In the genomic region with DNA sequence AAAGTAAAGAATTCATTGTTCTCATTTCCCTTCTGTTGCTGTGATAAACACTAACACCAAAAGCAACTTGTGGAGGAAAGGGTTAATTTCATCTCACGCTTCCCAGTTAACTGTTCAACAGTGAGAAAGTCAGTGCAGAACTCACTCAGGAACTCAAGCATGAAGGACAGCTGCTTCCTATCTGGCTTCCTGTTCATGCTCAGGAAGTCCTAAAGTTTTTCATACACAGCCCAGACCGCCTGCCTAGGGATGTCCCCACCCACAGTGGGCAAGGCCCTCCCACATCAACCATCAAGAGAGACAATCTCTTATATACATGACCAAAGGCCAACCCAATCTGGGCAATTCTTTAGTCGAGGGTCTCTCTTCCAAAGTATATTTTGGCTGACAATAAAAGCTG, we compare ENCODE assay signal across 30 mouse cellular contexts. TPM values are rescaled to one million over a fixed set of nuclear protein-coding genes. Genes with fewer than 3 reads are reported as not detected.
A peak's percentile ranks its signal among the peaks of the same experiment; 100 is the strongest.
DNase-seq lines count a peak whose midpoint lies in the region; ATAC-seq and TF ChIP-seq lines count a peak whose summit lies in the region.
"Had no signal": no experiment of that assay in that cellular context is flagged by ENCODE, and none has a peak within 500 bp of the region (broad histone marks: within the 10 kb centered on the region; RNA-seq: fewer than 3 reads in every experiment).

No protein-coding gene starts in this region.

- H3K27ac ChIP-seq in intestine, embryonic 15.5 days = no peak overlapping the region
- H3K27ac ChIP-seq in intestine, postnatal 0 days (ENCODE audit: low read depth, low read length) = no peak overlapping the region
- H3K27ac ChIP-seq in ES-Bruce4 (ENCODE audit: insufficient read depth, low read length) = peak overlapping the region; percentile 100
- no peak overlapping the region for H3K27ac ChIP-seq in midbrain, embryonic 15.5 days
- H3K27ac ChIP-seq: heart, embryonic 13.5 days; hindbrain, embryonic 10.5 days; hindbrain, embryonic 15.5 days; liver, embryonic 15.5 days; neural tube, embryonic 12.5 days; stomach, embryonic 15.5 days had no signal

- no peak for TF ChIP-seq CTCF in intestine, postnatal 0 days (IDR thresholded peaks at IDR 0.05; ENCODE audit: low read depth)
- no peak for TF ChIP-seq CTCF in ES-Bruce4 (IDR thresholded peaks at IDR 0.05; ENCODE audit: low read depth, low read length)

- H3K36me3 ChIP-seq in intestine, embryonic 15.5 days = no peaks in the 10 kb centered on the region
- no peaks in the 10 kb centered on the region for H3K36me3 ChIP-seq in intestine, postnatal 0 days (ENCODE audit: control insufficient read depth, insufficient read depth)
- H3K36me3 ChIP-seq in ES-Bruce4 (ENCODE audit: control insufficient read depth, insufficient read depth, low read length, poor library complexity, severe bottlenecking) = no peaks in the 10 kb centered on the region
- no peaks in the 10 kb centered on the region for H3K36me3 ChIP-seq in midbrain, embryonic 15.5 days (replicated peaks)
- H3K36me3 ChIP-seq: heart, embryonic 13.5 days; hindbrain, embryonic 10.5 days; hindbrain, embryonic 15.5 days; liver, embryonic 15.5 days; neural tube, embryonic 12.5 days; stomach, embryonic 15.5 days had no signal

- TF ChIP-seq EP300 in ES-Bruce4 (IDR thresholded peaks at IDR 0.05; ENCODE audit: insufficient read depth, low read depth, low read length) = no peak

- H3K9ac ChIP-seq in intestine, embryonic 15.5 days = no peak overlapping the region
- no peak overlapping the region for H3K9ac ChIP-seq in intestine, postnatal 0 days (ENCODE audit: low read depth, low read length)
- H3K9ac ChIP-seq in ES-Bruce4 (ENCODE audit: low read depth, poor library complexity, severe bottlenecking) = no peak overlapping the region
- no peak overlapping the region for H3K9ac ChIP-seq in midbrain, embryonic 15.5 days
- H3K9ac ChIP-seq: forebrain, postnatal 0 days; heart, embryonic 13.5 days; hindbrain, embryonic 15.5 days; liver, embryonic 15.5 days; neural tube, embryonic 12.5 days; stomach, embryonic 15.5 days had no signal

- H3K9me3 ChIP-seq in intestine, embryonic 15.5 days = no peaks in the 10 kb centered on the region
- H3K9me3 ChIP-seq in intestine, postnatal 0 days (ENCODE audit: control insufficient read depth) = no peaks in the 10 kb centered on the region
- H3K9me3 ChIP-seq in ES-Bruce4 (replicated peaks; ENCODE audit: control insufficient read depth, insufficient read depth, low read length, poor library complexity, severe bottlenecking) = peaks cover 7% of the 10 kb centered on the region
- H3K9me3 ChIP-seq in midbrain, embryonic 15.5 days = no peaks in the 10 kb centered on the region
- H3K9me3 ChIP-seq: heart, embryonic 13.5 days; hindbrain, embryonic 10.5 days; hindbrain, embryonic 15.5 days; liver, embryonic 15.5 days; neural tube, embryonic 12.5 days; stomach, embryonic 15.5 days had no signal

- peak; percentile 16 for DNase-seq in 416B (ENCODE audit: low read depth)
- no peak for DNase-seq in kidney, postnatal 14 days
- DNase-seq in cerebellum, adult 9-10 months = no peak
- DNase-seq: adrenal gland, postnatal 14 days; cerebellum, adult 11 months; cerebellum, adult 9-11 months; forebrain, postnatal 0 days; gastrocnemius, postnatal 10 days; heart, postnatal 14 days; kidney, adult 2 months; layer of hippocampus, postnatal 36 days; liver; lung, postnatal 14 days; right cerebral cortex, postnatal 4 days had no signal

- no peak overlapping the region for H3K4me2 ChIP-seq in intestine, embryonic 15.5 days (replicated peaks)
- no peak overlapping the region for H3K4me2 ChIP-seq in intestine, postnatal 0 days (replicated peaks; ENCODE audit: low read depth)
- no peak overlapping the region for H3K4me2 ChIP-seq in midbrain, embryonic 15.5 days
- H3K4me2 ChIP-seq: heart, embryonic 13.5 days; hindbrain, embryonic 15.5 days; liver, embryonic 15.5 days; midbrain, embryonic 11.5 days; neural tube, embryonic 12.5 days; stomach, embryonic 15.5 days had no signal

- WGBS in intestine, embryonic 15.5 days = 64% methylated on average over 3 of the region's 3 CpGs
- 53% methylated on average over 3 of the region's 3 CpGs for WGBS in intestine, postnatal 0 days
- 79% methylated on average over 3 of the region's 3 CpGs for WGBS in midbrain, embryonic 15.5 days

- ATAC-seq in intestine, embryonic 15.5 days = 0 out of 2 replicates have a peak, but pooled peaks have one; percentile 36
- ATAC-seq in intestine, postnatal 0 days = no peak
- ATAC-seq in megakaryocyte, adult 5-6 weeks (ENCODE audit: poor library complexity, severe bottlenecking) = 0 out of 2 replicates have a peak, but pooled peaks have one; percentile 30
- ATAC-seq in midbrain, embryonic 15.5 days (replicated peaks) = no peak
- ATAC-seq: forebrain, postnatal 0 days; inflammation-experienced regulatory T-cells, adult 6 months had no signal

- no peak overlapping the region for H3K4me3 ChIP-seq in intestine, embryonic 15.5 days (replicated peaks)
- H3K4me3 ChIP-seq in intestine, postnatal 0 days (ENCODE audit: low read depth, low read length) = no peak overlapping the region
- H3K4me3 ChIP-seq in ES-Bruce4 (ENCODE audit: low read depth, low read length) = no peak overlapping the region
- no peak overlapping the region for H3K4me3 ChIP-seq in midbrain, embryonic 15.5 days
- H3K4me3 ChIP-seq: erythroblast, embryonic 14.5 days; heart, embryonic 13.5 days; hindbrain, embryonic 10.5 days; hindbrain, embryonic 15.5 days; liver, embryonic 15.5 days; myocyte; neural tube, embryonic 12.5 days; stomach, embryonic 15.5 days had no signal

- H3K27me3 ChIP-seq in intestine, embryonic 15.5 days (replicated peaks) = no peaks in the 10 kb centered on the region
- H3K27me3 ChIP-seq in intestine, postnatal 0 days (replicated peaks; ENCODE audit: control insufficient read depth, insufficient read depth, low read length) = no peaks in the 10 kb centered on the region
- H3K27me3 ChIP-seq in ES-Bruce4 (ENCODE audit: control insufficient read depth, insufficient read depth, low read length, poor library complexity, severe bottlenecking) = no peaks in the 10 kb centered on the region
- H3K27me3 ChIP-seq in midbrain, embryonic 15.5 days (replicated peaks) = no peaks in the 10 kb centered on the region
- H3K27me3 ChIP-seq: hindbrain, embryonic 15.5 days; neural tube, embryonic 12.5 days; stomach, embryonic 15.5 days had no signal

- no peaks in the 10 kb centered on the region for H3K4me1 ChIP-seq in intestine, embryonic 15.5 days (replicated peaks)
- no peaks in the 10 kb centered on the region for H3K4me1 ChIP-seq in intestine, postnatal 0 days (replicated peaks; ENCODE audit: control insufficient read depth, insufficient read depth, low read length)
- H3K4me1 ChIP-seq in ES-Bruce4 (ENCODE audit: control insufficient read depth, insufficient read depth, low read length) = peaks cover 16% of the 10 kb centered on the region
- H3K4me1 ChIP-seq in midbrain, embryonic 15.5 days = no peaks in the 10 kb centered on the region
- H3K4me1 ChIP-seq: heart, embryonic 13.5 days; hindbrain, embryonic 10.5 days; hindbrain, embryonic 15.5 days; liver, embryonic 15.5 days; neural tube, embryonic 12.5 days; stomach, embryonic 15.5 days had no signal

- no peak for TF ChIP-seq POLR2A in ES-Bruce4 (IDR thresholded peaks at IDR 0.05; ENCODE audit: insufficient read depth, low read length)

RNA-seq across cellular contexts. Expression of a gene that starts 6.2 kb away (rescaled TPM):
- 2.6 TPM in 2 replicates for polyA plus RNA-seq in intestine, embryonic 15.5 days (2015; fragmentation: Nextera tagmentation; extraction: Ambion mirVana)
- 1.7 TPM in 2 replicates for polyA plus RNA-seq in intestine, postnatal 0 days (2015; fragmentation: Nextera tagmentation; extraction: Ambion mirVana)
- 8.8 and 10.6 TPM in 2 replicates for polyA plus RNA-seq in ES-Bruce4 (2011; ENCODE audit: insufficient read depth, insufficient read length, low read depth, missing spikeins)
- 6.5 and 9.3 TPM in 2 replicates for total RNA-seq in megakaryocyte, adult 5-6 weeks (2015)
- total RNA-seq in megakaryocyte, adult 5-6 weeks (2017) = 13.4 and 18.6 TPM in 2 replicates
- polyA plus RNA-seq in midbrain, embryonic 15.5 days (2015; fragmentation: Nextera tagmentation; extraction: Ambion mirVana) = 18.1 and 18.9 TPM in 2 replicates
- polyA plus RNA-seq: erythroblast, embryonic 14.5 days had no signal

RNA-seq across cellular contexts. Expression of a gene that starts 7.0 kb away (rescaled TPM):
- polyA plus RNA-seq in intestine, embryonic 15.5 days (2015; fragmentation: Nextera tagmentation; extraction: Ambion mirVana) = 1.3 and 2.2 TPM in 2 replicates
- 0.77 and 1.5 TPM in 2 replicates for polyA plus RNA-seq in intestine, postnatal 0 days (2015; fragmentation: Nextera tagmentation; extraction: Ambion mirVana)
- not detected in 2 replicates for polyA plus RNA-seq in ES-Bruce4 (2011; ENCODE audit: insufficient read depth, insufficient read length, low read depth, missing spikeins)
- 0.29 and 0.89 TPM in 2 replicates for total RNA-seq in megakaryocyte, adult 5-6 weeks (2015)
- 0.51 TPM in 1 of 2 replicates, not detected in the other for total RNA-seq in megakaryocyte, adult 5-6 weeks (2017)
- polyA plus RNA-seq in midbrain, embryonic 15.5 days (2015; fragmentation: Nextera tagmentation; extraction: Ambion mirVana) = 8.0 and 8.6 TPM in 2 replicates
- total RNA-seq: adrenal gland, postnatal 14 days; heart, adult 18-20 months; heart, postnatal 14 days had no signal
- polyA plus RNA-seq: erythroblast, embryonic 14.5 days; inflammation-experienced regulatory T-cells, adult 6 months had no signal

Comparison
In these comparisons a context has a peak if more than half of its experiments do, and no peak if none do; other contexts are left out.
1. ATAC-seq: peak in intestine, embryonic 15.5 days (single experiment) and megakaryocyte, adult 5-6 weeks (single experiment); none in intestine, postnatal 0 days (single experiment) and midbrain, embryonic 15.5 days (single experiment).